Mouse (Mus musculus): ENCODE results near the gene Slc22a5. TPM values are rescaled to one million over a fixed set of nuclear protein-coding genes. Genes with fewer than 3 reads are reported as not detected.

Gene Slc22a5
- total RNA-seq, 2 experiments from 2014 or later, result 7.8 to 13.1 TPM

GRCm38 (mm10) chr11:53849588-53850320, 41.7 kb downstream of the Slc22a5 start:
- peak; percentile 65 to 66 for DNase-seq (ENCODE audit: low spot score in 2 of 2)
- intact Hi-C loops (cut with DNase I), result loop anchor here (2.0 to 5.0 kb wide), 2 partner anchors 87 to 113 kb away; no protein-coding TSS in a partner anchor

GRCm38 (mm10) chr11:53845680-53846079, 45.8 kb downstream of the Slc22a5 start:
- DNase-seq (ENCODE audit: low spot score in 2 of 2), result no peak
- intact Hi-C loops (cut with DNase I), result no loop called here

- intact Hi-C loops (cut with DNase I), result no loop called here
- peak in 1 of 2 experiments; percentile 39 for DNase-seq (ENCODE audit: low spot score in 2 of 2)
Measured at GRCm38 (mm10) chr11:53843106-53843505, 48.4 kb downstream of the Slc22a5 start.

GRCm38 (mm10) chr11:53842161-53842581, 49.3 kb downstream of the Slc22a5 start:
- DNase-seq (ENCODE audit: low spot score in 2 of 2), result peak; percentile 54 to 80
- intact Hi-C loops (cut with DNase I), result no loop called here

- intact Hi-C loops (cut with DNase I), result no loop called here
- peak in 1 of 2 experiments; percentile 15 for DNase-seq (ENCODE audit: low spot score in 2 of 2)
Measured at GRCm38 (mm10) chr11:53841514-53841913, 49.9 kb downstream of the Slc22a5 start.

GRCm38 (mm10) chr11:53839663-53840642, 51.5 kb downstream of the Slc22a5 start:
- DNase-seq (ENCODE audit: low spot score in 2 of 2), result no peak
- intact Hi-C loops (cut with DNase I), result no loop called here

- no peak for DNase-seq (ENCODE audit: low spot score in 2 of 2)
- intact Hi-C loops (cut with DNase I), result no loop called here
Measured at GRCm38 (mm10) chr11:53839147-53839546, 52.3 kb downstream of the Slc22a5 start.

GRCm38 (mm10) chr11:53837731-53838130, 53.7 kb downstream of the Slc22a5 start:
- intact Hi-C loops (cut with DNase I), result no loop called here
- no peak for DNase-seq (ENCODE audit: low spot score in 2 of 2)

GRCm38 (mm10) chr11:53835379-53836010, 56.0 kb downstream of the Slc22a5 start:
- DNase-seq (ENCODE audit: low spot score in 2 of 2), result no peak
- intact Hi-C loops (cut with DNase I), result no loop called here

GRCm38 (mm10) chr11:53825409-53825808, 66.1 kb downstream of the Slc22a5 start:
- DNase-seq (ENCODE audit: low spot score in 2 of 2), result no peak
- intact Hi-C loops (cut with DNase I), result no loop called here

- intact Hi-C loops (cut with DNase I), result no loop called here
- DNase-seq (ENCODE audit: low spot score in 2 of 2), result no peak
Measured at GRCm38 (mm10) chr11:53821945-53822338, 69.5 kb downstream of the Slc22a5 start.

- DNase-seq (ENCODE audit: low spot score in 2 of 2), result no peak
- intact Hi-C loops (cut with DNase I), result no loop called here
Measured at GRCm38 (mm10) chr11:53821230-53821944, 70.1 kb downstream of the Slc22a5 start.

GRCm38 (mm10) chr11:53820516-53821170, 70.8 kb downstream of the Slc22a5 start:
- intact Hi-C loops (cut with DNase I), result no loop called here
- DNase-seq (ENCODE audit: low spot score in 2 of 2), result no peak

- no peak for DNase-seq (ENCODE audit: low spot score in 2 of 2)
- intact Hi-C loops (cut with DNase I), result no loop called here
Measured at GRCm38 (mm10) chr11:53819511-53819910, 71.9 kb downstream of the Slc22a5 start.

GRCm38 (mm10) chr11:53818794-53819193, 72.7 kb downstream of the Slc22a5 start:
- no peak for DNase-seq (ENCODE audit: low spot score in 2 of 2)
- intact Hi-C loops (cut with DNase I), result no loop called here

- DNase-seq (ENCODE audit: low spot score in 2 of 2), result no peak
- intact Hi-C loops (cut with DNase I), result no loop called here
Measured at GRCm38 (mm10) chr11:53816841-53817375, 74.6 kb downstream of the Slc22a5 start.

- intact Hi-C loops (cut with DNase I), result no loop called here
- no peak for DNase-seq (ENCODE audit: low spot score in 2 of 2)
Measured at GRCm38 (mm10) chr11:53814810-53815209, 76.7 kb downstream of the Slc22a5 start.
